Mouse (Mus musculus) CH12.LX (cell line): ENCODE data around the gene Ppp1r37. TPM values are rescaled to one million over a fixed set of nuclear protein-coding genes. Genes with fewer than 3 reads are reported as not detected.

Experiments used
- DNase-seq: peaks from one replicate; pipeline ENCODE4 v3.0.0-alpha.2; 2013; ENCODE audit errors: extremely low read depth
- H3K27ac ChIP-seq: 2 replicates; pipeline ENCODE4 v1.5.1; 2012; ENCODE audit warnings: low read depth, mild to moderate bottlenecking, control low read depth, moderate library complexity; ENCODE audit not compliant: insufficient read depth
- H3K27me3 ChIP-seq: replicated peaks from 2 replicates; pipeline ENCODE3; 2012; ENCODE audit warnings: inconsistent platforms
- H3K36me3 ChIP-seq, 2 experiments: replicated peaks in 1 of 2; 2 replicates each; pipeline versions ENCODE3 to v1.6.1; 2012; ENCODE audit warnings: inconsistent platforms in 1 of 2, low read length in 1 of 2, mild to moderate bottlenecking in 1 of 2, mixed read lengths in 1 of 2, moderate library complexity in 1 of 2; ENCODE audit not compliant: control insufficient read depth in 1 of 2, insufficient read depth in 1 of 2
- H3K4me1 ChIP-seq, 2 experiments: 2 replicates each; pipeline ENCODE4 v1.6.1; 2012; ENCODE audit warnings: inconsistent platforms in 1 of 2, moderate library complexity in 1 of 2; ENCODE audit not compliant: insufficient read depth in 2 of 2, control insufficient read depth in 1 of 2
- H3K4me2 ChIP-seq: 2 replicates; pipeline ENCODE4 v1.6.1; 2012; ENCODE audit warnings: low read depth, mild to moderate bottlenecking, control low read depth; ENCODE audit not compliant: poor library complexity, insufficient read depth, severe bottlenecking
- H3K4me3 ChIP-seq, 3 experiments: fragments of 150-350 bp in 1 of 3; sonication (generic) in 1 of 3; replicated peaks in 1 of 3; 2 replicates each; pipeline versions ENCODE3 to v1.5.1; 2011 to 2012; ENCODE audit warnings: low read depth in 2 of 3, low read length in 2 of 3, mild to moderate bottlenecking in 2 of 3, moderate library complexity in 2 of 3, control low read depth in 1 of 3, improper control_type of control experiment in 1 of 3, inconsistent platforms in 1 of 3, mixed read lengths in 1 of 3; ENCODE audit not compliant: poor library complexity in 1 of 3
- H3K79me2 ChIP-seq: replicated peaks from 2 replicates; pipeline ENCODE4 v1.6.1; 2012; ENCODE audit warnings: mild to moderate bottlenecking, moderate library complexity; ENCODE audit not compliant: control insufficient read depth, poor library complexity, insufficient read depth, severe bottlenecking; ENCODE audit errors: extremely low read depth
- H3K9ac ChIP-seq: 2 replicates; pipeline ENCODE4 v1.6.1; 2012; ENCODE audit warnings: low read depth, mild to moderate bottlenecking, control low read depth, moderate library complexity; ENCODE audit not compliant: insufficient read depth
- H3K9me3 ChIP-seq: replicated peaks from 2 replicates; pipeline ENCODE3; 2012; ENCODE audit warnings: low read length, inconsistent platforms, mixed read lengths
- ELF1 ChIP-seq: IDR thresholded peaks from 2 replicates; pipeline ENCODE4 v1.6.1; 2014; ENCODE audit warnings: low read depth, mild to moderate bottlenecking, inconsistent platforms, low read length, improper control_type of control experiment
- EP300 ChIP-seq: IDR thresholded peaks from 2 replicates; pipeline ENCODE4 v1.6.1; 2011; ENCODE audit warnings: low read length, improper control_type of control experiment
- JUND ChIP-seq: conservative IDR thresholded peaks from 2 replicates; pipeline ENCODE4 v1.6.1; 2011; ENCODE audit warnings: low read depth, low read length, improper control_type of control experiment
- MAFK ChIP-seq: IDR thresholded peaks from 2 replicates; pipeline ENCODE4 v1.6.1; 2011; ENCODE audit warnings: low read length, improper control_type of control experiment; ENCODE audit not compliant: insufficient replicate concordance
- MAX ChIP-seq: IDR thresholded peaks from 2 replicates; pipeline ENCODE4 v1.6.1; 2011; ENCODE audit warnings: low read length, improper control_type of control experiment
- MEF2A ChIP-seq: IDR thresholded peaks from 2 replicates; pipeline ENCODE4 v1.6.1; 2014; ENCODE audit warnings: low read depth, mild to moderate bottlenecking, inconsistent platforms, low read length, improper control_type of control experiment, borderline replicate concordance
- MYC ChIP-seq: IDR thresholded peaks from 2 replicates; pipeline ENCODE4 v1.6.1; 2011; ENCODE audit warnings: low read depth, mild to moderate bottlenecking, improper control_type of control experiment, low read length
- NRF1 ChIP-seq: IDR thresholded peaks from 2 replicates; pipeline ENCODE4 v1.6.1; 2014; ENCODE audit warnings: low read depth, mild to moderate bottlenecking, inconsistent platforms, low read length, improper control_type of control experiment, moderate library complexity
- POLR2A ChIP-seq: IDR thresholded peaks from 2 replicates; pipeline ENCODE4 v1.6.1; 2011; ENCODE audit warnings: low read depth, mild to moderate bottlenecking, improper control_type of control experiment, low read length
- POLR2AphosphoS2 ChIP-seq: IDR thresholded peaks from 2 replicates; pipeline ENCODE4 v1.6.1; 2011; ENCODE audit warnings: low read depth, low read length, improper control_type of control experiment
- RAD21 ChIP-seq: IDR thresholded peaks from 2 replicates; pipeline ENCODE4 v1.6.1; 2011; ENCODE audit warnings: low read depth, mild to moderate bottlenecking, low read length, improper control_type of control experiment, moderate library complexity
- RCOR1 ChIP-seq: conservative IDR thresholded peaks from 2 replicates; pipeline ENCODE4 v1.6.1; 2012; ENCODE audit warnings: low read depth, mild to moderate bottlenecking, inconsistent platforms, low read length, improper control_type of control experiment
- USF1 ChIP-seq: IDR thresholded peaks from 2 replicates; pipeline ENCODE4 v1.6.1; 2014; ENCODE audit warnings: low read depth, mild to moderate bottlenecking, inconsistent platforms, low read length, improper control_type of control experiment
- ZKSCAN1 ChIP-seq: IDR thresholded peaks from 2 replicates; pipeline ENCODE4 v1.6.1; 2012; ENCODE audit warnings: low read depth, inconsistent platforms, low read length, improper control_type of control experiment, borderline replicate concordance
- ZNF384 ChIP-seq: IDR thresholded peaks from 2 replicates; pipeline ENCODE4 v1.6.1; 2012; ENCODE audit warnings: low read depth, low read length, improper control_type of control experiment, inconsistent platforms
- dilution Hi-C: fragments of 300-500 bp; cut with MboI; formaldehyde crosslinking; loops from 2 replicates; pipeline ENCODE4 v1.14.3; 2020; ENCODE audit warnings: low sequenced_read_pairs; ENCODE audit not compliant: extremely low pct_unique_long_range_greater_than_20kb, extremely low pct_ligation_motif_present
- in situ Hi-C: fragments of 300-500 bp; cut with MboI; formaldehyde crosslinking; loops from 3 replicates; pipeline ENCODE4 v1.14.3; 2019; ENCODE audit warnings: low sequenced_read_pairs, low pct_ligation_motif_present, low pct_unique_long_range_greater_than_20kb, mixed read lengths
- polyA plus RNA-seq: library from polyadenylated mRNA; unstranded; fragments of >175 nt; gene quantifications from 2 replicates; pipeline ENCODE4 v1.2.1, GENCODE M21; 2012; ENCODE audit warnings: low read depth; ENCODE audit not compliant: insufficient read length
- total RNA-seq, 2 experiments: library from RNA; depleted of rRNA; stranded (reverse); fragments of 300-350 nt in 1 of 2; fragments of >200 nt in 1 of 2; gene quantifications; 2 replicates each; pipeline ENCODE4 v1.2.3; 2012 to 2014

Ppp1r37 gene
- total and polyA plus RNA-seq, 3 experiments = 7.3 to 15.7 (median 13.8) TPM

GRCm38 (mm10) chr7:19586269-19586668 is 23.4 kb upstream of the Ppp1r37 start:
- Histone ChIP-seq H3K36me3 (peaks cover 84 to 96% of the 10 kb centered on the region in 2 experiments), H3K9me3 (no peaks in the 10 kb centered on the region), H3K4me2 (no peak overlapping the region), H3K79me2 (0 out of 2 replicates have a peak, but pooled peaks cover under 1% of the 10 kb centered on the region), H3K27ac (no peak overlapping the region), H3K9ac (no peak overlapping the region), H3K4me1 (peaks cover 0 to 28% of the 10 kb centered on the region in 2 experiments; a peak in 2 of 4 replicates), H3K27me3 (no peaks in the 10 kb centered on the region), H3K4me3 (no peak overlapping the region)
- in situ Hi-C loops = no loop called here
- TF ChIP-seq MYC = no peak
- no peak for TF ChIP-seq MAX
- no peak for TF ChIP-seq MEF2A
- TF ChIP-seq MAFK = no peak
- no peak for TF ChIP-seq RAD21
- no peak for TF ChIP-seq EP300
- TF ChIP-seq NRF1 = no peak
- no peak for TF ChIP-seq ZKSCAN1
- TF ChIP-seq RCOR1 = no peak
- TF ChIP-seq USF1 = no peak
- no peak for TF ChIP-seq ELF1
- TF ChIP-seq JUND = no peak
- no peak for TF ChIP-seq ZNF384
- DNase-seq = no peak
- dilution Hi-C loops = no loop called here

- dilution Hi-C loops = no loop called here
- H3K9ac ChIP-seq = no peak overlapping the region
- in situ Hi-C loops = no loop called here
- H3K36me3 ChIP-seq = peaks cover 51 to 63% of the 10 kb centered on the region in 2 experiments
- peak; percentile 3; the same call in 1 of the 2 replicates for TF ChIP-seq POLR2A
- TF ChIP-seq MYC = no peak
- peak; percentile 29; the same call in 1 of the 2 replicates for TF ChIP-seq POLR2AphosphoS2
- no peaks in the 10 kb centered on the region for H3K27me3 ChIP-seq
- H3K9me3 ChIP-seq = no peaks in the 10 kb centered on the region
- no peak overlapping the region for H3K4me3 ChIP-seq
- no peak for DNase-seq
- H3K4me2 ChIP-seq = no peak overlapping the region
- peaks cover 31% of the 10 kb centered on the region for H3K79me2 ChIP-seq
- H3K4me1 ChIP-seq = peaks cover 15 to 48% of the 10 kb centered on the region in 2 experiments
- 0 out of 2 replicates have a peak overlapping the region, but pooled peaks have one; percentile 0 for H3K27ac ChIP-seq
These were observed 17.8 kb upstream of the Ppp1r37 start for GRCm38 (mm10) chr7:19580634-19581033.
